Mouse (Mus musculus) hematopoietic multipotent progenitor cell, adult 10-12 weeks (in vitro differentiated cells): Measurements from ENCODE around the gene Gprin2. TPM values are rescaled to one million over a fixed set of nuclear protein-coding genes. Genes with fewer than 3 reads are reported as not detected.

Source experiments
- polyA plus RNA-seq: library from polyadenylated mRNA; stranded (reverse); fragments of >175 nt; gene quantifications from 2 replicates; pipeline ENCODE4 v1.2.3, GENCODE M21; 2012; ENCODE audit warnings: low replicate concordance

The Gprin2 gene
- 0.01 and 0.25 TPM in 2 replicates for polyA plus RNA-seq

DNA sequence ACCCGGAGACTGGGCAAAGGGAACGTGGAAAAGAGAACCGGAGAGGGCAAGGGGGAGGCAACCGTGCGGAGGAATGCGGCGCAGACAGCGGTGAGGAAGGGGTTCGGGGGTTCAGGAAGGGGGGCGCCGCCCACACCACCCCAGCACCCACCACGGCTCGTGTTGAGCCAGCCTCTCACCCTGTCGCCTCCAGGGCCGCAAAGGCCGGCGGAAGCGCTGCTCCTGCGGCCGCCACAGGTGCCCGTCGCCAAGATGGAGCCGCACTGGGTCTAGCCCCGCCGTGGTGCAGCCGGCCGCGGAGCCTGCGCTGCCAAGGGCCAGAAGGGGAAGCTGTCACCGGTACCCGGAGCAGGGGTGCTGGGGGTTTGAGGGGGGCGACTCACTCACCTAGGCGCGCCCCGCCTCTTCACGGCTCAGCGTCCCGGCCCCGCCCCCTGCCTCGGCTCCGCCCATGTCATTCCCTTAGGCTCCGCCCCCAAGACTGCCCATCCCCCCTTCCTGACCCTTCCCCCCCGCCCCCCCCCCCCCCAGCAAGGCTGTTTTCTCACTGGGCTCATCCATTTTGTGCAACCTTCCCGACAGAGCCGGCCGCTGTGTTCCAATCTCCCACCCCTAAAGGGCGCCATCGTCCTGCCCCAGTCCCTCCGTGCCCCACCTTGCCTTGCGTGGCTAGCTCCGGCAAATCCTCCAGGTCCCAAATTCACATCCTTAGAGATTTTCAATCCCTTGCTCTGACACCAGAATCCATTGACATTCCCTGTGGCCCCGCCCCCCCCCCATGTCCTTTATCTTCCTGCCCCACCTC is at the start of gene Gprin2:
Gene Gprin2, minus strand, starts transcription at position 423 of the 805 bp plus-strand sequence.

DNA sequence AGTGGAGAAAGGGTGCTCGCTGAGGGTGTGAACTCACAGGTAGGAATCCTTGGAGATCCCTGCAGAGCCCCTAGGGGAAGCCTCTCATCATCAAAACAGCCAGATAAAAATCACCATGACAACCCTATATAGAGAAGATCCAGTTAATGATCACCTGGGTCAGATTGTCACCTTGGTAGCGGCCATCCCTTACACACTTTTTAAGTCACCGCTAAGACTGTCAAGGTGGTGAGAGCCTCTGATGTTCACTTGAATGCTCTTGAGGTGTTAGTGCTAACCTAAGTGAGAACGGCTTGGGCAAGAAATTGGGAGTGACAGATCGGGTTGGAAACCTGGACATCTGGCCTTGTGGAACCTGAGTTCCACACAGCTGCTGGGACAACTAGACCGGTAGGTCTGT is 17.8 kb upstream of the Gprin2 start, which contains the start of gene Syt15:
Gene Syt15, plus strand, starts transcription at position 301 of the 400 bp plus-strand sequence.

DNA sequence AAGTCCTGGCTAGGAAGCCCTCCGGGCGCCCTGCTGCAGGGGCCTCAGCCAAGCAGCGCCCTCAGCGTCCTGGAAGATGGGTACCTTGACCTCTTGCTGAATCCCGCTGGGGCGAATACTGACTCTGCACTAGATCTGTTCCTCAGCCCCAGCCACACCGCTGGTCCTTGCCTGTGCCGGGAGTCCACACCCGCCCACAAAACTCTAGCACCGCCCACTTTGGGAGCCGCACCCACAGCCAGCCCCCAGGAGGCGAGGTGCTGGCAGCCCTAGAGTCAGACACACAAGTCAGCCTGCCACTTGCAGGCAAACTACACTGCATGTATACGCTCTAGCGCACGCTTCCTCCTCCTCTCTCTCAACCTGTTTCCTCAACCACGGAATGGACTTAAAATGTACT is 49.1 kb downstream of the Gprin2 start, which contains the start of gene Npy4r:
Gene Npy4r, minus strand, starts transcription at position 148 of the 400 bp plus-strand sequence.

Other genes with a start within 250 kb of the Gprin2 start
- gene Rbp3, start 247.7 kb downstream of the Gprin2 start, polyA plus RNA-seq = 0.02 TPM in 1 of 2 replicates, not detected in the other
- not detected in 2 replicates for gene Zfp488, start 222.9 kb downstream of the Gprin2 start, polyA plus RNA-seq
- not detected in 2 replicates for gene Gm30083, start 186.5 kb downstream of the Gprin2 start, polyA plus RNA-seq
- not detected in 2 replicates for gene Gm5460, start 184.9 kb downstream of the Gprin2 start, polyA plus RNA-seq
- not detected in 2 replicates for gene Antxrl, start 148.9 kb downstream of the Gprin2 start, polyA plus RNA-seq
- gene Anxa8, start 115.7 kb downstream of the Gprin2 start, polyA plus RNA-seq = 0.19 TPM in 1 of 2 replicates, not detected in the other
- gene A630023A22Rik, start 98.9 kb downstream of the Gprin2 start, polyA plus RNA-seq = not detected in 2 replicates
- gene Npy4r, start 49.2 kb downstream of the Gprin2 start, polyA plus RNA-seq = not detected in 2 replicates
- 0.24 TPM in 1 of 2 replicates, not detected in the other for gene Syt15, start 17.9 kb upstream of the Gprin2 start, polyA plus RNA-seq
- gene Shld2, start 108.8 kb upstream of the Gprin2 start, polyA plus RNA-seq = 8.7 and 21.1 TPM in 2 replicates
- gene Glud1, start 109.1 kb upstream of the Gprin2 start, polyA plus RNA-seq = 51.1 and 185 TPM in 2 replicates
- gene Fam25c, start 153.8 kb upstream of the Gprin2 start, polyA plus RNA-seq = not detected in 2 replicates
- not detected in 2 replicates for gene Sncg, start 173.1 kb upstream of the Gprin2 start, polyA plus RNA-seq
- 0.10 and 0.71 TPM in 2 replicates for gene Mmrn2, start 173.8 kb upstream of the Gprin2 start, polyA plus RNA-seq